Comparison of ENCODE assay signal across 17 mouse cellular contexts in genomic region chr13:110169669-110170068, GRCm38 (mm10).
DNase-seq lines count a peak whose midpoint lies in the region; ATAC-seq and TF ChIP-seq lines count a peak whose summit lies in the region.
"Had no signal": no experiment of that assay in that cellular context is flagged by ENCODE, and none has a peak within 500 bp of the region (broad histone marks: within the 10 kb centered on the region; RNA-seq: fewer than 3 reads in every experiment).

No protein-coding gene starts in this region.

- 64% methylated on average over 3 of the region's 3 CpGs for WGBS in neural tube, embryonic 13.5 days
- 59% methylated on average over 3 of the region's 3 CpGs for WGBS in neural tube, embryonic 15.5 days
- 42% methylated on average over 3 of the region's 3 CpGs for WGBS in hindbrain, postnatal 0 days
- WGBS in midbrain, postnatal 0 days, result 25% methylated on average over 3 of the region's 3 CpGs

- no peak for TF ChIP-seq CTCF in hindbrain, postnatal 0 days (IDR thresholded peaks at IDR 0.05; ENCODE audit: low read depth)
- no peak for TF ChIP-seq CTCF in midbrain, postnatal 0 days (IDR thresholded peaks at IDR 0.05)

- no peak overlapping the region for H3K9ac ChIP-seq in neural tube, embryonic 13.5 days
- no peak overlapping the region for H3K9ac ChIP-seq in neural tube, embryonic 15.5 days (replicated peaks)
- H3K9ac ChIP-seq in hindbrain, postnatal 0 days (replicated peaks; ENCODE audit: low read length), result no peak overlapping the region
- H3K9ac ChIP-seq in midbrain, postnatal 0 days (replicated peaks; ENCODE audit: low read length, poor library complexity, severe bottlenecking), result no peak overlapping the region
- H3K9ac ChIP-seq: intestine, embryonic 15.5 days; limb, embryonic 12.5 days; liver, embryonic 14.5 days had no signal

- no peak overlapping the region for H3K4me3 ChIP-seq in neural tube, embryonic 13.5 days
- H3K4me3 ChIP-seq in neural tube, embryonic 15.5 days (replicated peaks), result no peak overlapping the region
- H3K4me3 ChIP-seq in hindbrain, postnatal 0 days (ENCODE audit: low read length), result no peak overlapping the region
- no peak overlapping the region for H3K4me3 ChIP-seq in midbrain, postnatal 0 days (ENCODE audit: low read depth, low read length)
- H3K4me3 ChIP-seq: intestine, embryonic 15.5 days; limb, embryonic 12.5 days had no signal

- H3K36me3 ChIP-seq in neural tube, embryonic 13.5 days, result no peaks in the 10 kb centered on the region
- no peaks in the 10 kb centered on the region; the same call in 1 of the 2 replicates for H3K36me3 ChIP-seq in neural tube, embryonic 15.5 days
- H3K36me3 ChIP-seq in hindbrain, postnatal 0 days (ENCODE audit: insufficient read depth, low read length), result no peaks in the 10 kb centered on the region
- H3K36me3 ChIP-seq in midbrain, postnatal 0 days (ENCODE audit: insufficient read depth, low read length), result no peaks in the 10 kb centered on the region
- H3K36me3 ChIP-seq: intestine, embryonic 15.5 days; limb, embryonic 12.5 days had no signal

- DNase-seq in cerebellum, adult 9-11 months, result peak; percentile 33
- DNase-seq in cerebellum, adult 9-10 months, result no peak
- DNase-seq in hindbrain, postnatal 0 days (ENCODE audit: low spot score), result peak; percentile 28
- DNase-seq in midbrain, postnatal 0 days (ENCODE audit: low spot score), result peak; percentile 38
- DNase-seq in urinary bladder, postnatal 4 days (ENCODE audit: low spot score in 2 of 2), result no peak
- DNase-seq in layer of hippocampus, postnatal 25 days (ENCODE audit: extremely low spot score in 1 of 2, low spot score in 1 of 2), result no peak
- DNase-seq: B cell, adult 2 months; embryo, embryonic 11 days; gastrocnemius, postnatal 25 days; heart, postnatal 14 days; thymus, postnatal 25 days had no signal

- H3K27me3 ChIP-seq in neural tube, embryonic 13.5 days, result no peaks in the 10 kb centered on the region
- no peaks in the 10 kb centered on the region for H3K27me3 ChIP-seq in neural tube, embryonic 15.5 days (replicated peaks)
- H3K27me3 ChIP-seq in hindbrain, postnatal 0 days (ENCODE audit: insufficient read depth, low read length), result no peaks in the 10 kb centered on the region
- H3K27me3 ChIP-seq in midbrain, postnatal 0 days (ENCODE audit: insufficient read depth, low read length), result no peaks in the 10 kb centered on the region
- H3K27me3 ChIP-seq: intestine, embryonic 15.5 days; limb, embryonic 12.5 days had no signal

- no peak overlapping the region for H3K4me2 ChIP-seq in neural tube, embryonic 13.5 days
- H3K4me2 ChIP-seq in neural tube, embryonic 15.5 days, result no peak overlapping the region
- no peak overlapping the region for H3K4me2 ChIP-seq in hindbrain, postnatal 0 days (ENCODE audit: low read depth, low read length)
- H3K4me2 ChIP-seq in midbrain, postnatal 0 days (ENCODE audit: low read depth, low read length, poor library complexity, severe bottlenecking), result no peak overlapping the region
- H3K4me2 ChIP-seq: heart, embryonic 11.5 days; intestine, embryonic 15.5 days; limb, embryonic 12.5 days had no signal

- no peak for ATAC-seq in neural tube, embryonic 13.5 days (ENCODE audit: low read depth)
- no peak for ATAC-seq in neural tube, embryonic 15.5 days (ENCODE audit: low FRiP score)
- 0 out of 2 replicates have a peak, but pooled peaks have one; percentile 45 for ATAC-seq in hindbrain, postnatal 0 days
- no peak for ATAC-seq in midbrain, postnatal 0 days (ENCODE audit: low FRiP score)
- ATAC-seq: intestine, embryonic 15.5 days had no signal

- peak overlapping the region; percentile 42; the same call in 1 of the 2 replicates for H3K27ac ChIP-seq in neural tube, embryonic 13.5 days (replicated peaks)
- H3K27ac ChIP-seq in neural tube, embryonic 15.5 days (replicated peaks), result no peak overlapping the region
- H3K27ac ChIP-seq in hindbrain, postnatal 0 days, result no peak overlapping the region
- H3K27ac ChIP-seq in midbrain, postnatal 0 days (ENCODE audit: low read depth, low read length), result no peak overlapping the region
- H3K27ac ChIP-seq: intestine, embryonic 15.5 days; limb, embryonic 12.5 days; liver, embryonic 14.5 days had no signal

- no peaks in the 10 kb centered on the region for H3K9me3 ChIP-seq in neural tube, embryonic 13.5 days
- no peaks in the 10 kb centered on the region for H3K9me3 ChIP-seq in neural tube, embryonic 15.5 days (replicated peaks)
- H3K9me3 ChIP-seq in hindbrain, postnatal 0 days (ENCODE audit: low read length), result no peaks in the 10 kb centered on the region
- H3K9me3 ChIP-seq in midbrain, postnatal 0 days (ENCODE audit: low read length), result no peaks in the 10 kb centered on the region
- H3K9me3 ChIP-seq: intestine, embryonic 15.5 days; limb, embryonic 12.5 days had no signal

- peaks cover 41% of the 10 kb centered on the region for H3K4me1 ChIP-seq in neural tube, embryonic 13.5 days (replicated peaks)
- peaks cover 14% of the 10 kb centered on the region for H3K4me1 ChIP-seq in neural tube, embryonic 15.5 days
- H3K4me1 ChIP-seq in hindbrain, postnatal 0 days (ENCODE audit: insufficient read depth, low read length), result peaks cover 6% of the 10 kb centered on the region; the same call in 1 of the 2 replicates
- peaks cover 4% of the 10 kb centered on the region; the same call in 1 of the 2 replicates for H3K4me1 ChIP-seq in midbrain, postnatal 0 days (ENCODE audit: insufficient read depth, low read length)
- H3K4me1 ChIP-seq: intestine, embryonic 15.5 days; limb, embryonic 12.5 days had no signal

Comparison
In these comparisons a context has a peak if more than half of its experiments do, and no peak if none do; other contexts are left out.
1. DNase-seq: peak in cerebellum, adult 9-11 months (single experiment), hindbrain, postnatal 0 days (single experiment) and midbrain, postnatal 0 days (single experiment); none in cerebellum, adult 9-10 months (single experiment), urinary bladder, postnatal 4 days (0 of 2) and layer of hippocampus, postnatal 25 days (0 of 2).